Mouse (Mus musculus): ENCODE results near the gene Rbm18.

DNA sequence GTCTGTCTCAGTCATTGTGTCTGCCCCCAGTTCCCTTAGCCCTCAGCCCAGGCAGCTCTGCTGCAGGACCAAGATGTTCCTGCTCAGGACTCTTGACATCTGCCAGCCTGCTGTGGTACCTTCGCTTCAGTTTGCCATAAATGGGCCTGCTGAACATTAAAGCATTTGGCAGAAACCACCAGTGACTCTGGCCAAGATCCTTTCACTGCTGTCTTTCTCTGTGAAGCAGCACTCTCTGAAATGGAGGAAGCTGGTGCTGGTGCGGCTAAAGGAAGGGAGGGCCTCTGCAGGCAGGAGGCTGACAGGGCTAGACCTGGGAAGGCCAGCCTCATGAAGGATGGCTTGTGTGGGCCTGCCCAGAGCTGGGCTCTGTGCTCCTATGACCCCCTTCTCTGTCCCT, 46.7 kb upstream of the Rbm18 start:
- no peak for TF ChIP-seq CTCF (IDR thresholded peaks at IDR 0.05; ENCODE audit: low read depth)
- no peak for TF ChIP-seq EP300 (IDR thresholded peaks at IDR 0.05; ENCODE audit: low read depth)

Data from heart, postnatal 0 days (tissue).